Mouse (Mus musculus) gastrocnemius, adult 18-20 months (tissue): ENCODE measurements around the gene Pds5b. TPM values are rescaled to one million over a fixed set of nuclear protein-coding genes. Genes with fewer than 3 reads are reported as not detected.
A peak's percentile ranks its signal among the peaks of the same experiment; 100 is the strongest.
"Not testable (repeated sequence)": the region's sequence is repeated elsewhere in the genome, so short reads cannot be mapped to it uniquely, and the experiment has no call there.

Experiments used
- DNase-seq: peaks from one replicate; pipeline ENCODE4 v3.0.0; 2021; ENCODE audit warnings: low spot score
- total RNA-seq, 2 experiments: library from RNA; stranded (reverse); gene quantifications; 2 replicates each; pipeline ENCODE4 v1.2.3; 2021

Gene Pds5b
- total RNA-seq, 2 experiments from 2014 or later: 21.2 to 22.2 TPM

DNA sequence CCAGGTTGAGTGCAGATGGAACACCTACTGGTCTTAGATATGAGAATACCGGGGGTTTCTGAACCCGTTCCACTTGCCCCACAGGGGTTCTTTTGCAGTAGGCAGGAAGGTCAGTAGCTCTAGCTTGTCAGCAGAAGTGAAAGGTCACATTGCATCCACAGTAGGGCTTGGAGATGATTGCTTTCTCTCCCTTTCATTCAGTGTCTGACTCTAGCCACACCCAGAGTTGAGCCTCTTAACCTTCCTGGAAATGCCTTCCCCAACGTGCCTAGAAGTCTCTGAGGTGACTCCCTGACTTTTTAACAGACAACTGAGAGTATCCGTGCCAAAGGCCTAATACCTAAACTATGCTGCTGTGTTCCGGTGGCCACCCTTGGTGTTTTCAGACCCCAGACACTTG is 146.0 kb downstream of the Pds5b start:
- no peak for DNase-seq

DNA sequence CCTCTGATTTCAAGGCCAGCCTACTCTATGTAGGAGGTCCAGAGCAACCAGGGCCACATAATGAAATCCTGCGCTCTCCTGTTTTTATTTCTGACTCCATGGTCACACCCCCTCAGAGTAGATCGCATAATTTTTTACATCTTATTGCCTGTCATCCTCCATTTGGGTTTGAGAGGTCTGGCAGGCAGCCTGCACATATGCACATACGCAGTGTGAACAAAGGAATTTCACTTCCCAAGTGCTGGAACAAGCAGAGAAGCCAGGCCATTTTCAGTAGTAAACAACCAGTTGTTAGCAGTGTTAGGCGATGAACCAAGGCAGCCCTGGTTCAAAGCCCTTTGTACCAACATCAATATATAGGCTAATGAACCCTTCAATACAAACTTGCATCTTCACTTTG is 147.6 kb downstream of the Pds5b start:
- no peak for DNase-seq

DNA sequence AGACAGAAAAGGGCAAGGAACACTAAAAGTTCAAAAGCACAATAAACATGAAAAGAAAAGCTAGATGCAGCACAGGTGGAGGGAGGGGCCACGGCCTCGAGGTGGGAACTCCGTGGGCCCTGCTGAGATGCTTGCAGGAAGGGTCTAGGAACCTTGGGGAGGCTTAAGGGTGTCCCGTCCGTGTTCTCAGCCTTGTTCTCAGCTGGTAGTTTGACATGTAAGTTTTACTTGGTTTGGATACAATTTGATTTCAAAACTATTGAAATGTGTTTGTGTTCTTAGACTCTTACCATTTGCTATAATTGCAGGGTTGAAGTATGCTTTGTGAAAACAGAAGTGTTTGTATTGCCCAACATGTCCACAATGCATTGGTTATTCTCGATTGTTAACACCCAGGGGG is 149.2 kb downstream of the Pds5b start:
- DNase-seq: no peak

DNA sequence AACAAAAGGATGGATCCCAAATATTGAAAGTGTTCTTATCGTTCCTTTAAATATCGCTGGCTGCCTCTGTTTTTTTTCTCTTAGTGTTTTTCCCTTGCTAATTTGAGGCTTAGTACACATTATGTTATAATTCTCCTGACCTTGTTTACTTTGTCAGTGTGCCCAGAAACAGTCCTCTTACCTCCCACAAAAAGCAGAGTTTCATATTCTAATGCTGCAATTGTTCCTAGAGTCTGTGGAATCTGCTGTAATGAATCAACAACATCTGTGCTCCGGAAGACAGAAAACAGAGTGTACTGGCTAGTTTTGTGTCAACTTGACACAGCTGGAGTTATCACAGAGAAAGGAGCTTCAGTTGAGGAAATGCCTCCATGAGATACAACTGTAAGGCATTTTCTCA is 149.8 kb downstream of the Pds5b start:
- no peak for DNase-seq

DNA sequence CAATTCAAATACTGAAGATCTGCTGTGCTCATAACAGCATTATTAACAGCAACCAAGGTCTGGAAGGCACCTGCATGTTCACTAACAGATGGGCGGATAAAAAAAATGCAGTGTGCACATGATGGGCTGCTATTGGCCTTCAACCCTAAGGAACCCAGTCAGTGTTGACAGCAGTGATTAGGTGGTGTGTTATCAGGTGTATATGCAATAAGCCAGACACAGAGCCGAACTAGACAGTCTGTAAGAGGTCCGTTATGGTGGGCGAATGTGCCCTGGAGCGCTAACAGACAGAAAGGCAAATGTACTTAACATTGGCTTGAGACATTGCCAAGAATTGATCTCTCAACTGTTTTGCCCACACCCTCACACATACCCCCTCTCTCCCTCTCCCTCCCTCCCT is 156.0 kb downstream of the Pds5b start:
- DNase-seq: no peak

DNA sequence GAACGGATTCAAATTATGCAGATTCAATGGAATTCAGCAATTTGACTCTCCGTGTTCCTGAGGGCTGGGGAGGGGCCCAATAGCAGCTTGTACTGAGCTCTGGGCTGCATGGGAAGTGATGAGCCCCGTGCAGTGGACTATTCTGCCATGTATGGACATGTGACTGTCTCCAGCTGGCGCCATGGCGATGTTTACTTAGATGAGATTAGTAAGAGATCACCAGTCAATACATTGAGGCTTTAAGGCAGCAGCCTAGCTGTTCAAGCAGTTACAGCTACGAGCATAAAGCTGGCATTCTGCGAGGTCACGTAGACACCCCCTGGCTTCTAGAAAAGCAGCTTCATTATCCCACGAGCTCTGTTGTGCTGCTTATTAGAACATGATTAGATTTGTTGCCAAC is 157.2 kb downstream of the Pds5b start:
- no peak for DNase-seq

DNA sequence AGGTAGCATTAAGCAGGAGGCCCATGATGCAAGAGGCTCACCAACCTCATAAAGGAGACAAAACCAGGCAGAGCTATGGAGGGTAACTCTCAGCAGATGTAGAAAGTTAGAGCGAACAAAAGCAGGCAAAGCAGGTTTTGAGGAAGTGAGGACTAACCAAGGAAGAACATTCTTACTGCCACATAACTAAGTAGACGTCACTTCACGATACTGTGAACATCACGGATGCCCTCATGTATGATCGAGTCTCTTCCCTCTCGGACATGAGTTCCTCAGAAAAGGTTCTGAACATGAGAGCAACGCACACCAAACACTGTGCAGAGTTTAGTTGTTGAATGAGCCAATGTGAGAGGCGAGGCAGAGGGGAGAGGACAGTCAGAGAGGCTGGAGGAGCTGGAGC is 163.2 kb downstream of the Pds5b start:
- no peak for DNase-seq

DNA sequence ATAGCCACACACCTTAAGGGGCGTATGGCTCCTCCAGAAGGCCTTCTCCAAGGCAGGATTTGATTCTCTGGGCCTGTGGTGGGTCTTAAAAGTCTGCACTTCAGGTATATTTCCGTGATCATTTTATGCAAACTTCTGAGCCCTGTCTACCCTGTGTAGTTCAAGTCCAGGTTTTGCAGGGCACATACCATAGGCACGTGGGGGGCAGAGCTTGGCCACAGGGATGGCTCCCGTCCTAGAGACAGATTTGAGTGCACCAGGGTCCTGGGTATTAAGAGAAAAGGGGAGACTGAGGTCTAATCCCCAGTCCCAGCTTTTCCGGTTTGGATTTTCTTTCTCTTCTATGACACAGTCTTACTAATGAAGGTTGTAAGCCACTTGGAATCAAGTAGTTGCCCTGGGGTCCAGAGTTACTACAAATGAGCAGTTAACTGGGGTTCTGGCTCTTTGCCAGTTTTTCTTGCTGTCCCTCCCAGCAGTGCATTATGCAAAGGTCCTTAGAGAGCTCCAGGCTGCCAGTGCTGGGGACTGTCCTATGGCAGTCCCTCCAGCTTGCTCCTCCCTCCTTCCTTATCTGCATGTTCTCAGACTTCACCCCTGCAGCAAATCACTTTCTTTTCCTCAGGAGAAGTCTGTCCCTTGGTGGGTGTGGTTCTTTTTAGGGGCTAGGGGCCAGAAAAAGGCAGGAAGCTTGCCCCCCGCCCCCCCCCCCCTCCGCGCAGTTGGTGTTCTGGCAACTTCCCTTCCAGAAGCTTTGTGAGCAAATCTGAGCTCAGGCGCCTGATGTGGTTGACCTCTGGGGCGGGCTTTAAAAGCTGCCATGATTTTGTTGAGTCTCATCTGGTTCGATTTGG is 166.4 kb downstream of the Pds5b start:
- peak; percentile 43 for DNase-seq

DNA sequence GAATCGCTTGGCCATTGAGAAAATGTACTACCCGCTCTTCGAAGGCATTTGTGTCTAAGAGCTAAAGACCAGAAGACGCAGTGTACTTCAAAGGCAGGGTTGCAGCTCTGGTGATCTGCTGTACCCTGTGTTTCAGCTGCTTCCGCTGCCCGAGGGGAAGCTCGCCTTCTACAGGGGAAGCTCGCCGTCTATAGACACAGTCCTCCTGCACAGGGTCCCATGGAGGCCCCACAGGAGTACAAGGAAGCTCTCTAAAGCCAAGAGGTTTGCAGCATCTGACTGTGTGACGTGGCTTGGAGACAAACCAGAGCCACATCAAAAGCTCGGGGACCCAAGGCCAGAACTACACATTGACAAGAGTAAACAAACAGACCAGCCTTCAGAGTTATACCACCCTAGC is 167.1 kb downstream of the Pds5b start:
- DNase-seq: no peak

DNA sequence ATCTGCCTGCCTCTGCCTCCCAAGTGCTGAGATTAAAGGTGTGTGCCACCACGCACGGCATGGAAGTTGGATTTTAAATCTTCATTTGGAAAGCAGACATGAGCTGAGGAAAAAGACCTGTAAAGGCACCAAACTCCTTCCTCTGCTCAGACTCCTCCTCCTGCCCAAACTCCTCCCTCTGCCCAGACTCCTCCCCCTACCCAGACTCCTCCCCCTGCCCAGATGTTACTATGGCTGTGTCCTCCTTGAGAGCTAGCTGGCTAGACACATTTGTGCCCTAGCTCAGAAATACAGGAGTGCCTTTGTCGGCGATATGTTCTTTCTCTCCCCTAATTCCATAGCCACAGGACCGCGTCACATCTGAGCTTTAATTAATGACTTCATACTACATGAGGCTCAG is 172.4 kb downstream of the Pds5b start:
- no peak for DNase-seq

DNA sequence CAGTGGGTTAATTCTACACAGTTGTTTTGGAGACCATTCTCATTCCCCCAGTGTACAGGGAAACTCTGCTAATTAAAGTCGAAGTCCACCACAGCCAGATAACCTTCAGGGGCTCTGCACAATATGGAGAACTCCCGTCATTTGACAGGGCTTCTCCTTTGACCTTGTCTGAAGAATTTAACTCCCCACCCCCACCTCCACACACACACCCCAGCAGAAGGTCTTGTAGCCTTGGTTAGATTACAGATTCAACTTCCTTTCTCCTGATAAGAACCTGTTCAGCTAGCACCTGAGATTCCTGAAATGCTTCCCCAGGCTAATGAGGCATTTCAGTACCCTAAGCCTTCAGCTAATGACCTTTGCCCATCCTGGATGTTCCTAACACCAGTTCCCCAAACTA is 177.3 kb downstream of the Pds5b start:
- no peak for DNase-seq

DNA sequence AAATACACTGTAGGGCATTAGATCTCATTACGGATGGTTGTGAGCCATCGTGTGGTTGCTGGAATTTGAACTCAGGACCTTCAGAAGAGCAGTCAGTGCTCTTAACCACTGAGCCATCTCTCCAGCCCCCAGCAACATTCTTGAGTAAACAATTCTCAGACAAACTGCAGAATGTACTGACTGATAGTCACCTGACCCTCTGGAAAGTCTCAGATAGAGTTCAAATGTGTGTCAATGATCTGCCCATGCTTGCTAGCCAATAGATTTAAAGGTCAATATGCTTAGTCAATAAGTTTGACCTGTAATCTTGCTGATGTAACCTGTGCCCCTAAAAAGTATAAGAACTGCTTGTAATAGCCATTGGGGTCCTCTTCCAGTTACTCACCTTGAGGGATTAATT is 178.6 kb downstream of the Pds5b start:
- not testable (repeated sequence) for DNase-seq

DNA sequence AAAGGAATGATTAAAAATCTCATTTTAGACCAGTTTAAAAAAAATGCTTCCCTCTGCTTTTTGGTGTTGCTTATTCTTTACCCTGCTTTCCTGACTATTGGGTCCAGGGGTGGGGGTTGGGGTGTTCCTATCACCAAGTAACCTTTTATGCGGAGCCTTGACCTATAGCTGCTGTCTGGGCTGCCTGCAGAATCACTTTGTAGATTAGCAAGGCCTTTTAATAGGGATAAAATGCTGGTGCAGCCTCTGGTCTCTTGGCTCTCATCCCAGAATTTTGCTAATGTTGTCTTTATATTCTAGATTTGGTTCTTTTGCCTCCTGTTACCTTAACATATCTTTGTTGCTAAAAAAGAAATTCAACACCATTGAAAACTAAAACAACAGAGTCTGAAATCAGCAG is 181.0 kb downstream of the Pds5b start:
- DNase-seq: no peak

DNA sequence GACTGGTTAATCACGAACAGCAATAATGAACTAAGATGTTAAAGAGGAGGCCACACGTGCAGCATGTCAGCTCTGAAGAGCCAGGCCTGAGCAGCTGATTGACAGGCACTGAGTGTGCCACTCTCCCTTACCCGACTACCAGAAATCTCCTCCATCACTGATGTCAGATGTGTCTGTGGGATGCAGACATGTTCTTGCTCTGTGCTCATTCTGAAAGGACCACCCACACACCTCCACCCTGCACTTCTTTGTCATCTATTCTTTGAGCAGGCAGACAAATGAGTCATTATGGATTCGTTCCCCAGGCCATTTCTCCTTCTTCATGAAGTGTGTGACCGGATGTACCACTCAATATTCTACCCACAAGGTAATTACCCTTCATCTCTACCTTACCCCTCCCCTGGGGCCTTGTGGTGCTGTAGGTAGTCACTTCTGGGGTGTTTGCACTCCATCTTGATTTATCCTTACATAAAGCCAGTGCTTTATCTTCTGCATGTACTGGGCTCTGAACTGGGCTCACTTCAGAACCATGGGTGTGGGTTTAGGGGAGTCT is 186.2 kb downstream of the Pds5b start:
- no peak for DNase-seq

Other genes starting within 250 kb of the Pds5b start
- gene Zar1l, start 155.6 kb upstream of the Pds5b start, total RNA-seq: not detected
- gene Brca2, start 151.1 kb upstream of the Pds5b start, total RNA-seq: 1 to 10 TPM; 1.1 to 1.4 TPM
- gene N4bp2l1, start 76.6 kb upstream of the Pds5b start, total RNA-seq: 1 to 10 TPM; 2.5 to 3.3 TPM
- gene N4bp2l2, start 7.6 kb upstream of the Pds5b start, total RNA-seq: 10 to 100 TPM; 24.1 to 34.5 TPM